Mouse (Mus musculus) embryonic facial prominence, embryonic 12.5 days (tissue): ENCODE measurements around the gene Ercc8. TPM values are rescaled to one million over a fixed set of nuclear protein-coding genes. Genes with fewer than 3 reads are reported as not detected.

Experiments used
- ATAC-seq: fragments of 200-750 bp; cut with Nextera tagmentation; 2 replicates; pipeline ENCODE4 v1.8.0; 2017; ENCODE audit not compliant: insufficient number of reproducible peaks, insufficient read depth, low FRiP score, low TSS enrichment
- H3K27ac ChIP-seq: fragments of 300-500 bp; sonication (generic); 2 replicates; pipeline ENCODE4 v1.5.1; 2016; ENCODE audit warnings: mild to moderate bottlenecking
- H3K27me3 ChIP-seq: fragments of 300-500 bp; sonication (generic); 2 replicates; pipeline ENCODE4 v1.6.1; 2016; ENCODE audit warnings: mild to moderate bottlenecking, moderate library complexity
- H3K36me3 ChIP-seq: fragments of 300-500 bp; sonication (generic); 2 replicates; pipeline ENCODE4 v1.6.1; 2016; ENCODE audit warnings: mild to moderate bottlenecking
- H3K4me1 ChIP-seq: fragments of 300-500 bp; sonication (generic); 2 replicates; pipeline ENCODE4 v1.6.1; 2016
- H3K4me2 ChIP-seq: fragments of 300-500 bp; sonication (generic); replicated peaks from 2 replicates; pipeline ENCODE4 v1.6.1; 2016; ENCODE audit warnings: mild to moderate bottlenecking, moderate library complexity
- H3K4me3 ChIP-seq: fragments of 300-500 bp; sonication (generic); 2 replicates; pipeline ENCODE4 v1.5.1; 2016; ENCODE audit warnings: mild to moderate bottlenecking
- H3K9ac ChIP-seq: fragments of 300-500 bp; sonication (generic); 2 replicates; pipeline ENCODE4 v1.6.1; 2016; ENCODE audit warnings: mild to moderate bottlenecking, moderate library complexity
- H3K9me3 ChIP-seq: fragments of 300-500 bp; sonication (generic); 2 replicates; pipeline ENCODE4 v1.6.1; 2016; ENCODE audit warnings: mild to moderate bottlenecking, moderate library complexity
- WGBS: fragments of 180-500 bp; shearing (Covaris S2); methylation state at CpG from one replicate; pipeline ENCODE4 v1.1.7; 2016; 5-methylcytosine and 5-hydroxymethylcytosine counted together
- polyA plus RNA-seq: library from polyadenylated mRNA; unstranded; fragments of >200 nt; fragmentation: Nextera tagmentation; extraction: Ambion mirVana; gene quantifications from 2 replicates; pipeline ENCODE4 v1.2.1, GENCODE M21; 2016

The Ercc8 gene
- polyA plus RNA-seq, 1 experiment from 2014 or later, result 24.2 TPM

DNA sequence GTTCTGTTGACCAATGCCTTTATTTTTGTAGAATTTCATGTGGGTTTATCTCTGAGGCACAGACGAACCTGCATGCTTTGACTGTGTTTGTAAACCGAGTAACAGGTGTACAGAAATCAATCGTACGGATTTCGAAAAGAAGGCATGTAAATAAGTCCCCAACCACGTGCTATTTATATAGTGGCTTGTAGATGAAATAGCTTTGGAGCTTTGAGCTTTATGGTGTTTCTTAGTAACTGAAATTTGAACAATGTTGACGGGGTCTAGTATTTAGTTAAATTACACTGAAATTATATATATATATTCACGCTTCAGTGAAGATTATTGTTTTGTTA is 677 bp downstream of the Ercc8 start:
- Histone ChIP-seq H3K4me2 (peak overlapping the region; percentile 72), H3K4me3 (peak overlapping the region; percentile 88), H3K36me3 (peaks cover 7% of the 10 kb centered on the region; the same call in 1 of the 2 replicates), H3K4me1 (peaks cover 9% of the 10 kb centered on the region), H3K9ac (peak overlapping the region; percentile 58), H3K27me3 (no peaks in the 10 kb centered on the region), H3K27ac (no peak overlapping the region), H3K9me3 (no peaks in the 10 kb centered on the region)
- ATAC-seq, result no peak
- WGBS, result 7% methylated on average over 8 of the region's 8 CpGs

DNA sequence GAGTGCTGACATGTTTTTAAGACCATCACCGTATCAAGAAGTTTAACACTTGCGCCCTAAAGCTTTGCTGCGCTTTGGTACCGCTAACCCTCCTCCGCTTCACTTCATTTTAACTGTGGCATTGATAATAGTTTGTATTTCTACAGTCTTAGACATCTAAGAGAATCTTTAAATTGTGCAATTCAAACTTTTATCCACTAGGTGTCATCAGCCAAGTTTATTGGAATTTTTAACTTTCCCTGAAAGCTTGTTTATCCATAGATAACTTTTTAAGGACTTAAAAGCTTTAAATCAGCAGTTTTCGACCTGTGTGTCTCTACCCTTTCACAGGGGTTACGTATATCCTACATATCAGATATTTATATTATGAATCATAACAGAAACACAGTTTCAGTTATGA is 1.4 kb downstream of the Ercc8 start:
- H3K36me3 ChIP-seq, result peaks cover 7% of the 10 kb centered on the region; the same call in 1 of the 2 replicates
- no peak overlapping the region for H3K27ac ChIP-seq
- peak overlapping the region; percentile 72 for H3K4me2 ChIP-seq
- 65% methylated on average over 7 of the region's 7 CpGs for WGBS
- H3K27me3 ChIP-seq, result no peaks in the 10 kb centered on the region
- H3K9me3 ChIP-seq, result no peaks in the 10 kb centered on the region
- H3K4me1 ChIP-seq, result peaks cover 9% of the 10 kb centered on the region
- H3K4me3 ChIP-seq, result no peak overlapping the region
- H3K9ac ChIP-seq, result no peak overlapping the region
- no peak for ATAC-seq

GRCm38 (mm10) chr13:108163912-108164311 is 5.4 kb downstream of the Ercc8 start:
- Histone ChIP-seq H3K4me3 (no peak overlapping the region), H3K9ac (no peak overlapping the region), H3K4me2 (no peak overlapping the region), H3K27ac (no peak overlapping the region), H3K9me3 (no peaks in the 10 kb centered on the region), H3K36me3 (peaks cover 7% of the 10 kb centered on the region; the same call in 1 of the 2 replicates), H3K27me3 (no peaks in the 10 kb centered on the region), H3K4me1 (peaks cover 4% of the 10 kb centered on the region)
- WGBS, result 94% methylated on average over 9 of the region's 9 CpGs
- no peak for ATAC-seq

GRCm38 (mm10) chr13:108164621-108165020 is 6.1 kb downstream of the Ercc8 start:
- Histone ChIP-seq H3K9me3 (no peaks in the 10 kb centered on the region), H3K4me1 (peaks cover 2% of the 10 kb centered on the region), H3K27me3 (no peaks in the 10 kb centered on the region), H3K9ac (no peak overlapping the region), H3K4me3 (no peak overlapping the region), H3K27ac (no peak overlapping the region), H3K4me2 (no peak overlapping the region), H3K36me3 (peaks cover 7% of the 10 kb centered on the region; the same call in 1 of the 2 replicates)
- 93% methylated on average over 3 of the region's 3 CpGs for WGBS
- ATAC-seq, result no peak

GRCm38 (mm10) chr13:108170002-108170401 is 11.5 kb downstream of the Ercc8 start:
- no peak for ATAC-seq

GRCm38 (mm10) chr13:108170511-108170910 is 12.0 kb downstream of the Ercc8 start:
- Histone ChIP-seq H3K9me3 (no peaks in the 10 kb centered on the region), H3K9ac (no peak overlapping the region), H3K27ac (no peak overlapping the region), H3K4me3 (no peak overlapping the region), H3K27me3 (no peaks in the 10 kb centered on the region), H3K4me1 (no peaks in the 10 kb centered on the region), H3K4me2 (no peak overlapping the region), H3K36me3 (peaks cover 30% of the 10 kb centered on the region)
- no peak for ATAC-seq
- WGBS, result 90% methylated on average over 8 of the region's 8 CpGs

More at GRCm38 (mm10) chr13:108170002-108170401, 11.5 kb downstream of the Ercc8 start:
- no peak overlapping the region for H3K9ac ChIP-seq
- H3K27ac ChIP-seq, result no peak overlapping the region
- H3K9me3 ChIP-seq, result no peaks in the 10 kb centered on the region
- WGBS, result 100% methylated on average over 1 of the region's 1 CpGs
- H3K4me1 ChIP-seq, result no peaks in the 10 kb centered on the region
- H3K27me3 ChIP-seq, result no peaks in the 10 kb centered on the region
- H3K36me3 ChIP-seq, result peaks cover 30% of the 10 kb centered on the region
- no peak overlapping the region for H3K4me3 ChIP-seq
- H3K4me2 ChIP-seq, result no peak overlapping the region

DNA sequence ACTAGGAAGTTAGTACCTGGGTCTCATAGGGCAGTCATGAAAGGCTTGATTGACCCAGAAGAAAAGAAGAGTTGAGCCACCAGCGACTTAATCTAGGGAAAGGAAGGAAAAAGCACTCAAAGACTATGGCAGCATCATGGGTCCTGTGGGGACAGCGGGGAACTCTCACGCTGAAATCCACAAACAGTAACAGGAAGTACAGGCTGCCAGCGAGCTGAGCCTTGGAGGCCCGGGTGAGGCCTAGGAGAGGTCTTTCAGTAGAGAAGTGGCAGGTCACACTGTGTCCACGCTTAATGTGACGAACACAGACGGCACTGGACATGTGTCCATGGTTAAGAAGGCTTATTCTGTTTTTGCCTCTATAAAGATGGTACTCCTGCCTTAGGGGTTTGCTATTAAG is 21.1 kb downstream of the Ercc8 start:
- ATAC-seq, result no peak
- no peaks in the 10 kb centered on the region for H3K27me3 ChIP-seq
- no peak overlapping the region for H3K4me2 ChIP-seq
- no peaks in the 10 kb centered on the region for H3K4me1 ChIP-seq
- no peak overlapping the region for H3K9ac ChIP-seq
- no peak overlapping the region for H3K4me3 ChIP-seq
- no peak overlapping the region for H3K27ac ChIP-seq
- WGBS, result 88% methylated on average over 8 of the region's 8 CpGs
- H3K36me3 ChIP-seq, result peaks cover 40% of the 10 kb centered on the region
- H3K9me3 ChIP-seq, result no peaks in the 10 kb centered on the region

GRCm38 (mm10) chr13:108180821-108181220 is 22.3 kb downstream of the Ercc8 start:
- Histone ChIP-seq H3K4me2 (no peak overlapping the region), H3K27me3 (no peaks in the 10 kb centered on the region), H3K9me3 (no peaks in the 10 kb centered on the region), H3K9ac (no peak overlapping the region), H3K36me3 (peaks cover 47% of the 10 kb centered on the region), H3K4me3 (no peak overlapping the region), H3K27ac (no peak overlapping the region), H3K4me1 (no peaks in the 10 kb centered on the region)
- WGBS, result 87% methylated on average over 5 of the region's 5 CpGs
- ATAC-seq, result no peak

- Histone ChIP-seq H3K27me3 (no peaks in the 10 kb centered on the region), H3K4me3 (no peak overlapping the region), H3K4me2 (no peak overlapping the region), H3K9ac (no peak overlapping the region), H3K4me1 (no peaks in the 10 kb centered on the region), H3K36me3 (peaks cover 31% of the 10 kb centered on the region), H3K27ac (no peak overlapping the region), H3K9me3 (no peaks in the 10 kb centered on the region)
- no peak for ATAC-seq
Measured at GRCm38 (mm10) chr13:108184743-108185255, 26.3 kb downstream of the Ercc8 start.

DNA sequence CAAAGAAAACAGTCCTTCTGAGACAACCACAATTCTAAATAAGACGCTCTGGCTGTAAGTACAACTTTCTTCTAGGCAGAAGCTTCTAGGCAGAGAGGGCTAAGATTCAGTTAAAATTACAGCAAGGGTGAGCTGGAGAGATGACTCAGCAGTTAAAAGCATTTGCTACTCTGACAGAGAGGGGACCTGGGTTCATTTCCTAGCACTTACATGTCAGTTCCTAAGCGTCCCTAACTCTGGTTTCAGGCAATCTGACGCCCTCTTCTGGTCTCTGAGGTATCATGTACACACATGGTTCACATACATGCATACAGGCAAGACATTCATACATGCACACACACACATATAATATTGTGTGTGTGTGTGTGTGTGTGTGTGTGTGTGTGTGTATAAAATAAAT is 27.0 kb downstream of the Ercc8 start:
- Histone ChIP-seq H3K4me1 (no peaks in the 10 kb centered on the region), H3K36me3 (peaks cover 31% of the 10 kb centered on the region), H3K4me3 (no peak overlapping the region), H3K27ac (no peak overlapping the region), H3K9me3 (no peaks in the 10 kb centered on the region), H3K9ac (no peak overlapping the region), H3K27me3 (no peaks in the 10 kb centered on the region), H3K4me2 (no peak overlapping the region)
- no peak for ATAC-seq
- 94% methylated on average over 3 of the region's 3 CpGs for WGBS

DNA sequence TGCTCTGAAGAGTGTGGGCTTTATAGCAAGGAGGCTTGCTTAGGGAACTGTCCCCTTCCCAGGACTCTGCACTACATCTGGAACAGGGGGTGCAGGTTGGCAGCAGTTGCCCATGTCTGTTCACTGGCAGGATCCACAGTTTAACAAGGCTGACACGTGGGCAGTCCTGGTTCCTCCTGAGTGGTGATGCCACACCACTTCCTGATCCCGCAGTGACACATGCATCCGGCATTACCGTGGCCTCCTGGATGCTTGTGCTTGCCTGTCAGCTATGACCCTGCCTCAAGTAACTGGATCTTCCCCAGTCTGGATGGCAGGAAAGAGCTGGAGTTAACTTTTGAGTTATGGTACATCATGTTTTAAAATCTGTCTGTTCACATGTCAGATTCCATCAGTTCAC is 29.5 kb downstream of the Ercc8 start:
- no peaks in the 10 kb centered on the region for H3K27me3 ChIP-seq
- H3K4me3 ChIP-seq, result no peak overlapping the region
- H3K4me2 ChIP-seq, result no peak overlapping the region
- H3K4me1 ChIP-seq, result no peaks in the 10 kb centered on the region
- no peak overlapping the region for H3K9ac ChIP-seq
- H3K36me3 ChIP-seq, result peaks cover 25% of the 10 kb centered on the region
- no peaks in the 10 kb centered on the region for H3K9me3 ChIP-seq
- ATAC-seq, result no peak
- WGBS, result 88% methylated on average over 4 of the region's 4 CpGs
- H3K27ac ChIP-seq, result no peak overlapping the region

- Histone ChIP-seq H3K9ac (no peak overlapping the region), H3K36me3 (peaks cover 19% of the 10 kb centered on the region; the same call in 1 of the 2 replicates), H3K4me3 (no peak overlapping the region), H3K4me2 (no peak overlapping the region), H3K27ac (no peak overlapping the region), H3K4me1 (no peaks in the 10 kb centered on the region), H3K27me3 (no peaks in the 10 kb centered on the region), H3K9me3 (no peaks in the 10 kb centered on the region)
- WGBS, result 55% methylated on average over 11 of the region's 11 CpGs
- ATAC-seq, result no peak
Measured at GRCm38 (mm10) chr13:108191074-108191720, 32.7 kb downstream of the Ercc8 start.
